Mouse (Mus musculus): ENCODE results near the gene Abhd17c.

- no peak for TF ChIP-seq POLR2A (IDR thresholded peaks at IDR 0.05; ENCODE audit: borderline replicate concordance, extremely low read depth, insufficient read depth, insufficient read length, poor library complexity, severe bottlenecking)
- no peak for TF ChIP-seq CTCF (IDR thresholded peaks at IDR 0.05; ENCODE audit: borderline replicate concordance, extremely low read depth, insufficient read depth, insufficient read length)
These were observed 36.9 kb downstream of the Abhd17c start for GRCm38 (mm10) chr7:84114775-84115174.

Measured in brain, embryonic 14.5 days (tissue).